Mouse (Mus musculus) lung, postnatal 14 days (tissue): ENCODE results near the gene Bco2.

Source experiments
- DNase-seq: peaks from one replicate; pipeline ENCODE4 v3.0.0; 2021

The Bco2 gene

GRCm38 (mm10) chr9:50561145-50561917 is 6.3 kb upstream of the Bco2 start, which contains the start of gene Tex12:
Gene Tex12 (minus strand): TSS chr9:50561325.
- DNase-seq = no peak

- DNase-seq = peak; percentile 19
Measured at GRCm38 (mm10) chr9:50554241-50555093, 514 bp downstream of the Bco2 start, which contains the start of gene Il18. Gene Il18 (plus strand): TSS chr9:50554827.

- no peak for DNase-seq
Measured at GRCm38 (mm10) chr9:50553547-50553946, 1.4 kb downstream of the Bco2 start.

GRCm38 (mm10) chr9:50552206-50552605 is 2.8 kb downstream of the Bco2 start:
- DNase-seq = no peak

DNA sequence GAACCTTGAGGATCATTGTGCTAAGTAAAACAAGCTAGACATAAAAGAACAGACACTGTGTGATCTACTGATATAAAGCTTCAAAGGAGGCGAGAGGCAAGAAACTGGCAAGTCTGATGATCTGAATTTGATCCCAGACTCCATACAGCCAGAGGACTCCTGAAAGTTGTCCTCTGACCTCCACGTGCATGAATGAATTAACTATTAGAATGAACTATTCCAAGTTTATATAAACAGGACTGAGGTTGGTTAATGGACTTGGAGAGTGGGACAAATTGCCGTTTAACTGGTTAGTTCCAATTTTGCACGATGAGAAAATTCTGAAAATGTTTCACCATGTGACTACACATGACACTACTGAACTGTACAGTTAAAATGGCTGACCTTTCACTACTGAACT is 6.0 kb downstream of the Bco2 start:
- no peak for DNase-seq

DNA sequence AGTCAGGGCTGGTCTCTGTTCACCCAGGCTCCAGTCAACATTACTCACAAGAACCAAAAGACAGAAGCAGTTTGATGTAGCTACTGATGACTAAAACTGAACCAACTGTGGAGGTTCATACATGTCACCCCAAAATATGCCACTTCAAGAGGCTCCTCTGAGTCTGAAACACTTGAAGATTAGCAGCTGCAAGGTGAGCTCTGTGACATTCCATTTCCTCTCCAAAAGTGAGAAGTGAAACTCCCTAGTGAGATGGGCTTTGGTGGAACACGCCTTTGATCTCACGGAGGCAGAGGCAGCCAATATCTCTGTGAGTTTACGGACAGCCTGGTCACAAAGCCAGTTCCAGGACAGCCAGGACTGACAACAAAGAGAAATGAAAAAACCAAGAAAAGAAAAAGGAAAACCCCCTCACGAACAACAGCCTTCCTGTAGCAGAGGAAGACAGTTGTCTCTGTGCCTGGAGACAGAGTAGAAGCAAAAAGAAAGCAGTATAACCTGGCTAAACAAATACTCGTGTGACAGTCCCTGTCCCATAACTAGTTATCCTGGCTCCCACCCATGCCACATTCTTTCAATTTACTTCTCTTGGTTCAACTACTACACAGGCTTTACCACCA is 7.0 kb downstream of the Bco2 start:
- no peak for DNase-seq

- no peak for DNase-seq
Measured at GRCm38 (mm10) chr9:50542401-50542800, 12.6 kb downstream of the Bco2 start.

- no peak for DNase-seq
Measured at GRCm38 (mm10) chr9:50540170-50540569, 14.8 kb downstream of the Bco2 start.

DNA sequence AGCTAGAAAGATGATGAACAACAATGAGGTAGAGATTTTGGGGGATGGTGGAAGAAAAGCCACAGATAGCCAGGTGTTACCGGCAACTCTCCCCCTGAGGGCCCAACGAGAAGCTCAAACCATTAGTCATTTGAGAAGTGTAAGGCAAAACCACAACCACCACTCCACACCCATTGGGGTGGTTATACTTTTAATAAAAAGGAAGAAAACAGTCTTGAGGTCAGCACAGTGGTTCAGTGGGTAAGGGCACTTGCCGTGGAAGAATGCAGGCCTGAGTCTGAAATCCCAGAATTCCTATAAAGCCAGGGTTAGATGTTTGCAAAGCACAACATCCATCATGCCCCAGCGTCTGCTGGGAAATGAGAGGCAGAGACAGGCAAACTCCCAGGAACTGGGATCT is 17.7 kb downstream of the Bco2 start:
- no peak for DNase-seq

GRCm38 (mm10) chr9:50536603-50537135 is 18.3 kb downstream of the Bco2 start:
- DNase-seq = no peak

DNA sequence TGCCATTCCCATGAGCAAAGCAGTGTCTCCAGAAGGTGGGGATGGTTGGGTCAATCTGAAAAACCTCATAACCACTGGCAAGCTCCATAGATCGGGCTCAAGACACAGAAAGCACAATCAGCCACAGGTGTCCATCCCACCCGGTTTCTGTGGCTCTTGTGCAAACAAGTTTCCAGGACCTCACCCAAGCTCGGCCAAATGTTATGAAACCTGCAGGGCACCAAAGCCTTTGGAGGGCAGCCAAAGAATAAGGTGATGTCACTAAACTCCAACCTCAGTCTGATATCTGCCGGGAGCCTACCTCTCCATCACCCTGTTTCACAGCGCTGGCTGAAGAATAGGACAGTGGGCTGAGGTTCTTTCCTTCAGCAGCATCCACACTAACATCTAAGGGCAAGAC is 19.1 kb downstream of the Bco2 start:
- peak; percentile 17 for DNase-seq

DNA sequence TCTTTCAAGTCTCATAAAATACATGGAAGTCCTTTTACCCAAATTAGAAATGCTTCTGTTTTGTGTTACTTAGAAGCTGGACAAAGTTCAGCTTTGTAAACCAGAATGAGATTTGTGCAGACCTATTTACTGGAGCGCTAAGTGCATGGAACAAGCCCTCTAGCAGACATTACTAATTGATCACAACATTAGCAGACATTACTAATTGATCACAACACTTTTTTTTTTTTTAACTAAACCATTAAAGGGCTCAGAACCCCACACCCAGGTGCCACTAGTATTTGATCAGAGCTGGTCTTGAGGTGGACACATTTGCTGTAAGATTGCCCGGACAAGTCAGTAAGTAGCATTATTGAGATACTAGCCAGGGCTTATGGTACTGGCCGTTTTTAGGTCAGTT is 21.2 kb downstream of the Bco2 start:
- DNase-seq = no peak

DNA sequence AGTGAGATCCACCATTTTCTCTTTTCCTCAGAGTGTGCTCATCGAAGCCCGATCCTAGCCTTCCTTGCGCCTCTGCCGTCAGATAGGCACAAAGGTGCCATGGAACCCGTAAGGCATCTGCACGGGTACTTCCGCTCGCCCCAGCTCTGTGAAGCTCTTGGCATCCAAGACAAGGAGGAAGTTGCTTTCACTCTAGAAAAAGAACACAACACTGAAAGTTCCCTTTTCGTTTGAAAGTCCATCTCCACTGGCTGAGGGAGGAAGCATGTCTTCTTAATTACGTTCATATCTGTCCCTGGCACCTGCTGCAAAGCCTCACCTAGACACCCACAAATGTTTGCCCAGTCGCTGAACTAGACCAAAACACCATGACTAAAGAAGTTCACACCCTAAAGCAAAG is 21.7 kb downstream of the Bco2 start:
- DNase-seq = no peak

- DNase-seq = peak; percentile 37
Measured at GRCm38 (mm10) chr9:50530890-50531289, 24.1 kb downstream of the Bco2 start.

GRCm38 (mm10) chr9:50528293-50528892 is 26.6 kb downstream of the Bco2 start, which contains the start of gene Pts:
Gene Pts (minus strand): TSS chr9:50528724.
- peak; percentile 99 for DNase-seq

GRCm38 (mm10) chr9:50527860-50528259 is 27.1 kb downstream of the Bco2 start:
- DNase-seq = no peak

DNA sequence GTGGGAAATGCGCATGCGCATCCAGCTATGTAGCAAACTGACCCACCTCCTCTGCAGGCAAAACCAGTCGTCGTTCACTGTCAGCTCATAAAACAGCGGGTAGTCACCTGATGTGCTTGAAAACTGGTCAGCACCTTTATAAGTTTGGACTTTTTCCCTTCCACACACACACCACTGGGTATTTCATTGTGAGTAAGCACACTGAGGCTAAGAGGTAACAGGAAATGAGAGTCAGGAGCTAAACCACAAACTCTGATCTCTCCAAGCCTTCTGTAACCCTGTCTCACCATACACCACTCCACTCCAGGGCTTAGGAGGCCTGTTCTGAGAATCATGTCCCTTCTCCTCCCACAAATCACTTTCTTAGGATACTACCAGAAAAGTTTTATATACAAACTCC is 29.4 kb downstream of the Bco2 start:
- no peak for DNase-seq

GRCm38 (mm10) chr9:50524936-50525335 is 30.0 kb downstream of the Bco2 start:
- DNase-seq = no peak

- DNase-seq = no peak
Measured at GRCm38 (mm10) chr9:50522574-50522973, 32.4 kb downstream of the Bco2 start.

DNA sequence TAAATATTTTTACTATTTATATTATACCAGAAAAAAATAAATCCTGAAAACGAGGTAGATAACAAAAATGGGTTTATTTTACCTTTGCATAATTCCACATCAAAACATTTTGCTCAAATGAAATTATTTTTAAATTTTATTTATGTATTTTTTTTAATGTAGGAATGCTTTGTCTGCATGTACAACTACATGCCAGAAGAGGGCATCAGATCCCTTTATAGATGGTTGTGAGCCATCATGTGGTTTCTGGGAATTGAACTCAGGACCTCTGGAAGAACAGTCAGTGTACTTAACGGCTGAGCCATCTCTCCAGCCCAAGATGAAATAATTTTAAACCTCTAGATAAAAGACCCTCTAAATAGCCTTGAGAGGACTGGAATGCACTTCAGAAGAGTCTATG is 33.4 kb downstream of the Bco2 start:
- DNase-seq = no peak

DNA sequence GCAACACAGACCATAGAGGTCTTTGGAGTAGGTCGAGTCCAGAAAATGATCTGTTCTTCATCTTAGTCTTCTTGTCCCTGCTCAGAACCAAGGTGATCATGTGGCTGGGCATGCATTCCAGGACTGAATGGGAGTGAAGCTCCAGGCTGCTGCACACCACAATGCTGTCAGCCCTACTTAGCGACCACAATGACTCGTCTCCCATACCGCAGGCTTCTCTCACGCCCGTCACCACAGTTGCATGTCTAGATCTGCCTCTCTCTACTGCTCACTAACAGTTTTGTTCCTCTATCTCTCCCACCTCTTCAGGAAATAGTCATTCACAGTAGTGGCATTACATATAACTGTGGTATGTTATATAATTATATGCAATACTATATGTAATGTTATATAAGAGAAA is 34.2 kb downstream of the Bco2 start:
- no peak for DNase-seq

- no peak for DNase-seq
Measured at GRCm38 (mm10) chr9:50518781-50519180, 36.2 kb downstream of the Bco2 start.

DNA sequence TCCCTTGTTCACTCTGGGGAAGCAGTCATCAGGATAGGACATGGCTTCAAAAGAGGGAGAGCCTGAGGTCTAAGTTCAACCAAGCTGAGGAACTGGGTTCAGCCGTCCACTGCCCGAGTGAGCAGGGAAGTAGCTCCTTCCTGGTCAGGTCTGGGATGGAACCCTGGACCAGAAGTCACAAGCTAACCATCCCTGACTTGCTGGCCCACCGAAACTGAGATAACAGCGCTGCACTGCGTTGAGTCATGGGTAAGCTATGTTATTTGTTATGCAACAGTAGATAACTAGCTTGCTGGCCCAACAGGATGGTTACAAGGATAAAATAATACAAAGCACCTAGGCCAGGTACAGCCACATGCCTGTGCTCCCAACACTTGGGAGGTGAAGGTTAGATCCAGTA is 39.5 kb downstream of the Bco2 start:
- no peak for DNase-seq
